Mouse (Mus musculus) neutrophil, adult 59 days (primary cell): ENCODE data around the gene Olfr615. TPM values are rescaled to one million over a fixed set of nuclear protein-coding genes. Genes with fewer than 3 reads are reported as not detected.

ENCODE experiments used
- total RNA-seq, 2 experiments: library from RNA; stranded (reverse); gene quantifications; 1 replicate in 1 of 2; 2 replicates in 1 of 2; pipeline ENCODE4 v1.2.4; 2023

Gene Olfr615
- not detected for total RNA-seq

DNA sequence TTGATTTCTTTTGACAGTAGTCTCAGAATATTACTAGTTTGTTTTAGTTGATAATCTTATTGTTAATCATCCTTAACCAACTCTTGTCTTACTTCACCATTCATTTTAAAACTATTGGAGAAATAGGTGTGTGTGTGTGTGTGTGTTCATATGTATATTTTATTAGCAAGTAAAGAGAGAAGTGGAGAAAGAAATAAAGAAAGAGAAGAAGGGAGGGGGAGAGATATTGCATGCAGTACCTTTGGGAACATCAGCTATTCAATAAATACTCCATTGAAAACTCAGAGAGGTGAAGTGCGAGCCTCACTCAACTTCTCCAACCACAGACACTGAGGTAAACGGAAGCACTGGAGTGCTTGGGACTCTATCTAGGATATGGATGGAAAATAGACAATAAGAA lies at the start of gene Olfr615:
TSS of gene Olfr615 (plus strand) at position 301 of the 400 bp plus-strand sequence.

DNA sequence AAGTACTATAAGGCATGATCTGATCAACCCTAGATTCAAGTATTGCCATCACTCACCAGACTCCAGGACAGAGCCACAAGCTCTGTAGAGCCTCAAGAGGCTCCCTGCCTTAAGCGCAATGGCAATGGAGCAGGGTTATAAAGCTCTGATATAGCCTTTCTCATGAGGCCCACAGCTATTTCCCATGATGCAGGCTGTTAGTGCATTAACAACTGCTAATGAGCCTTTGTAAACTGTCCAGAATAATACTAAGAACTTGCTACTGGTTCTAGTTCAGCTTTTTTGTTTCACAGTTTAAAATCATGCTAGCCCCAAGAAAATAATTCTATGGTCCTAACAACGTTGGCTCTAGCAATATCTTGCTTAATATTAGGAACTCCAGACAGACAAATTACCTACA lies 43.9 kb upstream of the Olfr615 start, which contains the start of gene Olfr610:
TSS of gene Olfr610 (minus strand) at position 101 of the 400 bp plus-strand sequence.

GRCm38 (mm10) chr7:103520746-103521145 lies 35.1 kb upstream of the Olfr615 start, which contains the start of gene Olfr611:
Olfr611 (minus strand) TSS chr7:103520846.

GRCm38 (mm10) chr7:103542617-103543016 lies 13.3 kb upstream of the Olfr615 start, which contains the start of gene Olfr612:
Olfr612 (minus strand) TSS chr7:103542717.

DNA sequence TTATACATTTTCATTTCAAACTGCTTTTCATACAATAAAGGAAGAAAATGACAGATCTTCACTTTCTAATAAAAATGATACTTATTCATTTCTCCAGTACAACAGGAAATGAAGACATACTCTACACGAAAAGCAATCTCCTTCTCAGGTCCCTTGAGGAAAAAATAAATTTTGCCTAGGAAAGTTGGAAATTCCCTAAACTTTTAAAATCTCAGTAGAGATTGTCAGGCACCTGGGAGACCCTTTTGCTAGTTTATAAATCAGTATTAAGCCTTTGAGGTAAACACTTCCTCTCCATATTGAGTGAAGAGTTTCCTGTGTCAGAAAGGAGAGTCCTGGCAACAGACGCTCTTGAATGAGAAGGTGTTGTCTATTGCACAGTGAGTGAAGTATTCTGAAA lies 8.1 kb upstream of the Olfr615 start, which contains the start of gene Olfr613:
TSS of gene Olfr613 (plus strand) at position 301 of the 400 bp plus-strand sequence.

DNA sequence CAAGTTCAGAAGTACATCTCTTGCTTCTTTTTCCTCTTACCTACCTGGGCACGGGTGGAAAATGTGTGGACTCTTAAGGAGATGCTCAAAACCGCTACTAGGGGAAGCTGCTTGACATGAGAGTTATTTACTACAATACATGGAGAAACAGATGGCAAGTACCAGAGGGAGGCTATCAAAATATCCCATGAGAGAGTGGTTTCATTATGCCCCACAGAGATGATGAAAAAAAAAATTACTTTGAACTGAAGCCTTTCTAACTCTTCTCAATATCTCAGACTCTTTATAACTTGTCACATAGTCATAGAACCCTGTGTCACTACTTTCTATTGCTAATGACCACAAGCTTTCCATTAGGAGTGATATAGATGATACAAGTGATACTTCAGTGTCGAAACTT lies 13.2 kb downstream of the Olfr615 start, which contains the start of gene Olfr616:
TSS of gene Olfr616 (minus strand) at position 101 of the 400 bp plus-strand sequence.

DNA sequence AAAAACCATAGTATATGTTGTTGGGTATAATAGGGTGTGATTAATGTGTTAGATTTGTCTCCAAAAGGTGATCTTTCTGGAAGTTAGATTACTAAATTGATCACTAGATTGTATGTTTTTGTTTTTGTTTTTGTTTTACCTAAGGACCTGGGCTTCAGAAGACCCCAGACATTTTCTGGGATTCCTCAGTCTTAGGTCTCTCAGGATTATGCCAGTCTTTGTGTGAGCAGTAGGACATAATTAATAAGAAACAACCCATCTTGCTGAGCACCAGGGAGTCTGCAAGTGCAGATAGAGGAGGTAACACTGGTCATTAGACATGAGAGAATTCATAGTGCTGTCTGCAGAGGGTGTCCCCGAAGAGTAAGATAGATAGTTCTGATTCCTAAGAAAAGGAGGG lies 16.9 kb downstream of the Olfr615 start, which contains the start of gene Olfr617:
TSS of gene Olfr617 (plus strand) at position 301 of the 400 bp plus-strand sequence.

DNA sequence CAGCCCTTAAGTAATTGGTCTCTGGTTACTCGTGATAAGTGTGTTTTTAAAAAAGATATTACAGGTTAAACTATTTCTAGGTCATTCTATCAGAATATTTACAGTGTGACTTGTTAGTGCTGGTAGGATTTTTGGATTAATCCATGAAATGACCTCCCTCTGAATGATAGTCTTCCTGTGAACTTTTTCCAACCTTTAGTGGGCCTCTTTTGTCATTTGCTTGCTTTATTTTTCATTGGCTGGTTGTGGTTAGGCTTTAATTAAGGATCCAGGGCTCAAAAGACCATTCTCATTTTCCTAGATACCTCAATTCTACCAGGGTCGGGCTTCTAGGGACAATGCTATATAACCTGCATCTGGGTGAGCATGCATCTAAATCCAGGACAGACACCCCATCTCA lies 33.9 kb downstream of the Olfr615 start, which contains the start of gene Olfr618:
TSS of gene Olfr618 (plus strand) at position 301 of the 400 bp plus-strand sequence.

GRCm38 (mm10) chr7:103600275-103600674 lies 44.4 kb downstream of the Olfr615 start, which contains the start of gene Olfr619:
Olfr619 (plus strand) TSS chr7:103600575.

DNA sequence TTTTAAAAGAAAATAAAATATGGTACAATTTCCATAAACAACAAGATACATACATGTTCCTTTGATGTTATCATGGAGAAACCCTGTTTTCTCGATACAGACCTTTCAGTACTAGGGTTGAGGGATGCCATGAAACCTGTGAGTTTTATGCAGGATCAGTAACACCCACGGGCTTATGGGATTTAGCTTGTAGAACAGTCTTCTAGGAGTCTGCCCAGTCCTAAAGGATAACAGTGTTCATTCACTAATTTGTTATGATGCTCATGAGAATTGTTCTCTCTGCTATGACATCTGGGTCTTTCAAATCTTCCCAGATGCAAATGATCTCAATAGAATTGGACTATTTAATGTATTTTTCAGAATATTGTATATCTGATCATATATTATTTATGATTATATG lies 56.6 kb downstream of the Olfr615 start, which contains the start of gene Olfr620:
TSS of gene Olfr620 (minus strand) at position 101 of the 400 bp plus-strand sequence.

Other genes starting within 250 kb of the Olfr615 start
- gene Olfr597, start 239.8 kb upstream of the Olfr615 start, total RNA-seq = not detected
- gene Olfr598, start 232.5 kb upstream of the Olfr615 start, total RNA-seq = not detected
- gene Olfr599, start 220.2 kb upstream of the Olfr615 start, total RNA-seq = not detected
- not detected for gene Olfr600, start 206.4 kb upstream of the Olfr615 start, total RNA-seq
- gene Olfr601, start 193.4 kb upstream of the Olfr615 start, total RNA-seq = not detected
- gene Olfr603, start 169.9 kb upstream of the Olfr615 start, total RNA-seq = not detected
- gene Usp17lc, start 141.0 kb upstream of the Olfr615 start, total RNA-seq = not detected
- not detected for gene Olfr605, start 110.6 kb upstream of the Olfr615 start, total RNA-seq
- not detected for gene Olfr606, start 107.0 kb upstream of the Olfr615 start, total RNA-seq
- gene Olfr607, start 91.9 kb upstream of the Olfr615 start, total RNA-seq = not detected
- gene Olfr608, start 86.2 kb upstream of the Olfr615 start, total RNA-seq = not detected
- not detected for gene Olfr609, start 58.0 kb upstream of the Olfr615 start, total RNA-seq
- not detected for gene Olfr610, start 44.0 kb upstream of the Olfr615 start, total RNA-seq
- not detected for gene Olfr611, start 35.2 kb upstream of the Olfr615 start, total RNA-seq
- not detected for gene Olfr612, start 13.4 kb upstream of the Olfr615 start, total RNA-seq
- gene Olfr613, start 8.0 kb upstream of the Olfr615 start, total RNA-seq = not detected
- gene Olfr616, start 13.1 kb downstream of the Olfr615 start, total RNA-seq = not detected
- not detected for gene Olfr617, start 17.0 kb downstream of the Olfr615 start, total RNA-seq
- gene Olfr618, start 34.0 kb downstream of the Olfr615 start, total RNA-seq = not detected
- not detected for gene Olfr619, start 44.5 kb downstream of the Olfr615 start, total RNA-seq
- not detected for gene Olfr620, start 56.5 kb downstream of the Olfr615 start, total RNA-seq
- gene Olfr622, start 86.6 kb downstream of the Olfr615 start, total RNA-seq = not detected
- gene Olfr623, start 107.6 kb downstream of the Olfr615 start, total RNA-seq = not detected
- under 1 TPM in 1 of 2 experiments, not detected in 1; 0.07 TPM for gene Olfr624, start 115.1 kb downstream of the Olfr615 start, total RNA-seq
- not detected for gene Olfr625-ps1, start 126.6 kb downstream of the Olfr615 start, total RNA-seq
- not detected for gene Olfr243, start 158.6 kb downstream of the Olfr615 start, total RNA-seq
- gene Olfr628, start 174.3 kb downstream of the Olfr615 start, total RNA-seq = not detected
- not detected for gene Olfr629, start 188.9 kb downstream of the Olfr615 start, total RNA-seq
- not detected for gene Olfr630, start 201.3 kb downstream of the Olfr615 start, total RNA-seq
- not detected for gene Olfr69, start 215.5 kb downstream of the Olfr615 start, total RNA-seq
- gene Olfr68, start 223.6 kb downstream of the Olfr615 start, total RNA-seq = not detected
- not detected for gene Olfr67, start 235.7 kb downstream of the Olfr615 start, total RNA-seq